Mouse (Mus musculus): Measurements from ENCODE around the gene Rab38.

DNA sequence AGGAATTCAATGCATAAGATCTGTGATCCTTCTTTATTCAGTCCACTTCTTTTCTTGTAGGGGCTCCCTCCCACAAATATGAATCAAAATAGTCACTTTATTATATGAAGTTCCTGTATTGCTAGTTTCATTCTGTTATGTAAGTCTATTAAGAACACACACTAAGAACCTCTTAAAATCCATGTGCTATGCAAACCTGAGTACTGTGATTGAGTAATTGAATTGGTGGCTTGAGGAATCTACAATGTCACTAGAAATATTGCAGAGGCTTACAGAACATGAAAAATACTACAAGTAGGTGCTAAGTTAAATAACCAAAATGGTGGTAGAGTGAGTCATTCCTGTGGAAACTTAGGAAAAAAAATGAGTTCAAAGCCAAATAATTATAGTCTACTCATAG, 10.2 kb downstream of the Rab38 start:
- no peak for TF ChIP-seq CTCF (IDR thresholded peaks at IDR 0.05; ENCODE audit: low read depth)
- TF ChIP-seq EP300 (optimal IDR thresholded peaks at IDR 0.05) = no peak

Measured in stomach, postnatal 0 days (tissue).